Comparison of ENCODE assay signal across 11 mouse cellular contexts in genomic region chr10:121568534-121568933, GRCm38 (mm10). TPM values are rescaled to one million over a fixed set of nuclear protein-coding genes. Genes with fewer than 3 reads are reported as not detected.
DNase-seq lines count a peak whose midpoint lies in the region; ATAC-seq and TF ChIP-seq lines count a peak whose summit lies in the region.
"Had no signal": no experiment of that assay in that cellular context is flagged by ENCODE, and none has a peak within 500 bp of the region (broad histone marks: within the 10 kb centered on the region; RNA-seq: fewer than 3 reads in every experiment).

No protein-coding gene starts in this region.

- no peak for TF ChIP-seq CTCF in heart, postnatal 0 days (IDR thresholded peaks at IDR 0.05; ENCODE audit: low read depth)

- no peak for TF ChIP-seq EP300 in heart, postnatal 0 days (IDR thresholded peaks at IDR 0.05; ENCODE audit: low read depth)

- no peaks in the 10 kb centered on the region for H3K9me3 ChIP-seq in heart, postnatal 0 days (replicated peaks; ENCODE audit: control insufficient read depth, low read length)
- H3K9me3 ChIP-seq in embryonic facial prominence, embryonic 14.5 days (ENCODE audit: control insufficient read depth, low read length), result no peaks in the 10 kb centered on the region
- no peaks in the 10 kb centered on the region for H3K9me3 ChIP-seq in hindbrain, embryonic 14.5 days (ENCODE audit: control insufficient read depth, low read length)
- no peaks in the 10 kb centered on the region for H3K9me3 ChIP-seq in midbrain, embryonic 13.5 days

- ATAC-seq in heart, postnatal 0 days (ENCODE audit: insufficient read depth, low read depth), result no peak
- ATAC-seq in embryonic facial prominence, embryonic 14.5 days (ENCODE audit: low read depth), result no peak; the same call in 1 of the 2 replicates
- no peak for ATAC-seq in hindbrain, embryonic 14.5 days (ENCODE audit: low FRiP score)
- ATAC-seq in midbrain, embryonic 13.5 days, result peak; percentile 6; the same call in 1 of the 2 replicates

- WGBS in heart, postnatal 0 days, result 86% methylated on average over 7 of the region's 7 CpGs
- WGBS in embryonic facial prominence, embryonic 14.5 days, result 67% methylated on average over 7 of the region's 7 CpGs
- WGBS in hindbrain, embryonic 14.5 days, result 71% methylated on average over 7 of the region's 7 CpGs
- WGBS in midbrain, embryonic 13.5 days, result 46% methylated on average over 7 of the region's 7 CpGs

- DNase-seq in heart, postnatal 0 days (ENCODE audit: low spot score), result no peak
- no peak for DNase-seq in heart, postnatal 10 days
- peak; percentile 12 for DNase-seq in embryonic facial prominence, embryonic 14.5 days (ENCODE audit: low spot score)
- DNase-seq in hindbrain, embryonic 14.5 days (ENCODE audit: low spot score), result no peak
- DNase-seq in right cerebral cortex, postnatal 36 days (ENCODE audit: low spot score in 2 of 2), result no peak
- DNase-seq in kidney, adult 8-10 months, result no peak
- DNase-seq in frontal cortex, postnatal 10 days (ENCODE audit: low spot score in 2 of 2), result no peak
- DNase-seq: gastrocnemius, postnatal 14 days; kidney, postnatal 10 days; thymus, postnatal 36 days had no signal

- H3K36me3 ChIP-seq in heart, postnatal 0 days (replicated peaks; ENCODE audit: control insufficient read depth, insufficient read depth, low read length), result peaks cover 56% of the 10 kb centered on the region
- H3K36me3 ChIP-seq in embryonic facial prominence, embryonic 14.5 days (ENCODE audit: control insufficient read depth, insufficient read depth, low read length), result peaks cover 62% of the 10 kb centered on the region
- H3K36me3 ChIP-seq in hindbrain, embryonic 14.5 days (replicated peaks; ENCODE audit: control insufficient read depth, insufficient read depth), result peaks cover 50% of the 10 kb centered on the region
- peaks cover 53% of the 10 kb centered on the region for H3K36me3 ChIP-seq in midbrain, embryonic 13.5 days

- H3K4me3 ChIP-seq in heart, postnatal 0 days (ENCODE audit: low read depth, low read length), result no peak overlapping the region
- H3K4me3 ChIP-seq in embryonic facial prominence, embryonic 14.5 days (ENCODE audit: low read depth, low read length), result no peak overlapping the region
- 0 out of 2 replicates have a peak overlapping the region, but pooled peaks have one; percentile 18 for H3K4me3 ChIP-seq in hindbrain, embryonic 14.5 days (replicated peaks; ENCODE audit: low read length)
- peak overlapping the region; percentile 28 for H3K4me3 ChIP-seq in midbrain, embryonic 13.5 days (replicated peaks)

- intact Hi-C loops in heart, postnatal 10 days (cut with DNase I), result no loop called here

- H3K27me3 ChIP-seq in heart, postnatal 0 days (ENCODE audit: control insufficient read depth, insufficient read depth, low read length), result no peaks in the 10 kb centered on the region
- no peaks in the 10 kb centered on the region for H3K27me3 ChIP-seq in embryonic facial prominence, embryonic 14.5 days (replicated peaks; ENCODE audit: control insufficient read depth, insufficient read depth, low read length)
- H3K27me3 ChIP-seq in hindbrain, embryonic 14.5 days (ENCODE audit: control insufficient read depth, insufficient read depth, low read length), result no peaks in the 10 kb centered on the region
- H3K27me3 ChIP-seq in midbrain, embryonic 13.5 days, result no peaks in the 10 kb centered on the region

- no peak overlapping the region for H3K9ac ChIP-seq in heart, postnatal 0 days (replicated peaks; ENCODE audit: low read depth, low read length)
- H3K9ac ChIP-seq in embryonic facial prominence, embryonic 14.5 days (ENCODE audit: low read depth, low read length), result no peak overlapping the region
- H3K9ac ChIP-seq in hindbrain, embryonic 14.5 days, result peak overlapping the region; percentile 41; the same call in 1 of the 2 replicates
- H3K9ac ChIP-seq in midbrain, embryonic 13.5 days (replicated peaks), result peak overlapping the region; percentile 30; the same call in 1 of the 2 replicates

- H3K4me1 ChIP-seq in heart, postnatal 0 days (ENCODE audit: control insufficient read depth, insufficient read depth), result no peaks in the 10 kb centered on the region
- no peaks in the 10 kb centered on the region for H3K4me1 ChIP-seq in embryonic facial prominence, embryonic 14.5 days (ENCODE audit: control insufficient read depth, insufficient read depth, low read length)
- H3K4me1 ChIP-seq in hindbrain, embryonic 14.5 days (replicated peaks; ENCODE audit: control insufficient read depth, insufficient read depth, low read length), result peaks cover 10% of the 10 kb centered on the region
- peaks cover 21% of the 10 kb centered on the region for H3K4me1 ChIP-seq in midbrain, embryonic 13.5 days (replicated peaks)

- no peak overlapping the region for H3K27ac ChIP-seq in heart, postnatal 0 days (ENCODE audit: low read depth)
- H3K27ac ChIP-seq in embryonic facial prominence, embryonic 14.5 days (replicated peaks; ENCODE audit: low read depth, low read length), result no peak overlapping the region
- peak overlapping the region; percentile 66; the same call in 1 of the 2 replicates for H3K27ac ChIP-seq in hindbrain, embryonic 14.5 days
- peak overlapping the region; percentile 80 for H3K27ac ChIP-seq in midbrain, embryonic 13.5 days

- 0 out of 2 replicates have a peak overlapping the region, but pooled peaks have one; percentile 30 for H3K4me2 ChIP-seq in heart, postnatal 0 days (ENCODE audit: low read depth, low read length)
- H3K4me2 ChIP-seq in embryonic facial prominence, embryonic 14.5 days (ENCODE audit: low read depth, low read length), result peak overlapping the region; percentile 31; the same call in 1 of the 2 replicates
- peak overlapping the region; percentile 49 for H3K4me2 ChIP-seq in hindbrain, embryonic 14.5 days (replicated peaks)
- peak overlapping the region; percentile 53 for H3K4me2 ChIP-seq in midbrain, embryonic 13.5 days (replicated peaks)

RNA-seq across cellular contexts. Expression of gene Tbk1, which starts 18.1 kb away (rescaled TPM):
- 12.5 and 23.3 TPM in 2 replicates for total RNA-seq in heart, postnatal 0 days (2014; rRNA removed; ENCODE audit: low replicate concordance)
- 15.5 and 15.7 TPM in 2 replicates for polyA plus RNA-seq in heart, postnatal 0 days (2015; fragmentation: Nextera tagmentation; extraction: Ambion mirVana)
- total RNA-seq in heart, postnatal 10 days (2021), result 10 to 100 TPM; 17.3 to 19.5 TPM
- polyA plus RNA-seq in embryonic facial prominence, embryonic 14.5 days (2014; fragmentation: Nextera tagmentation; extraction: Ambion mirVana), result 28.6 and 32.4 TPM in 2 replicates
- 33.4 and 33.6 TPM in 2 replicates for polyA plus RNA-seq in hindbrain, embryonic 14.5 days (2014; fragmentation: Nextera tagmentation; extraction: Ambion mirVana)
- 33.4 and 34.6 TPM in 2 replicates for polyA plus RNA-seq in midbrain, embryonic 13.5 days (2015; fragmentation: Nextera tagmentation; extraction: Ambion mirVana)

RNA-seq across cellular contexts. Expression of gene Xpot, which starts 57.6 kb away (rescaled TPM):
- 41.1 and 57.5 TPM in 2 replicates for total RNA-seq in heart, postnatal 0 days (2014; rRNA removed; ENCODE audit: low replicate concordance)
- 14.8 and 17.4 TPM in 2 replicates for polyA plus RNA-seq in heart, postnatal 0 days (2015; fragmentation: Nextera tagmentation; extraction: Ambion mirVana)
- 10 to 100 TPM; 31.7 to 33.8 TPM for total RNA-seq in heart, postnatal 10 days (2021)
- polyA plus RNA-seq in embryonic facial prominence, embryonic 14.5 days (2014; fragmentation: Nextera tagmentation; extraction: Ambion mirVana), result 54.9 and 62.5 TPM in 2 replicates
- 31.7 and 41.0 TPM in 2 replicates for polyA plus RNA-seq in hindbrain, embryonic 14.5 days (2014; fragmentation: Nextera tagmentation; extraction: Ambion mirVana)
- 27.7 and 31.9 TPM in 2 replicates for polyA plus RNA-seq in midbrain, embryonic 13.5 days (2015; fragmentation: Nextera tagmentation; extraction: Ambion mirVana)

Comparison
In these comparisons a context has a peak if more than half of its experiments do, and no peak if none do; other contexts are left out.
1. H3K27ac ChIP-seq: peak in hindbrain, embryonic 14.5 days (single experiment) and midbrain, embryonic 13.5 days (single experiment); none in heart, postnatal 0 days (single experiment) and embryonic facial prominence, embryonic 14.5 days (single experiment).
2. H3K4me3 ChIP-seq: peak in hindbrain, embryonic 14.5 days (single experiment) and midbrain, embryonic 13.5 days (single experiment); none in heart, postnatal 0 days (single experiment) and embryonic facial prominence, embryonic 14.5 days (single experiment).
3. H3K9ac ChIP-seq: peak in hindbrain, embryonic 14.5 days (single experiment) and midbrain, embryonic 13.5 days (single experiment); none in heart, postnatal 0 days (single experiment) and embryonic facial prominence, embryonic 14.5 days (single experiment).
4. Peak in every context shown above with its lines, with median percentiles within 50 percentile points of each other: H3K4me2 ChIP-seq.